Mouse (Mus musculus) G1E (cell line): ENCODE data around the gene Lkaaear1.

Source experiments
- CTCF ChIP-seq: IDR thresholded peaks from 2 replicates; pipeline ENCODE4 v1.5.1; 2012; ENCODE audit warnings: low read depth, low read length, inconsistent platforms, mixed read lengths
- GATA1 ChIP-seq: IDR thresholded peaks from 2 replicates; pipeline ENCODE4 v1.6.1; 2012; ENCODE audit warnings: borderline replicate concordance, low read length, inconsistent platforms, mixed read lengths
- GATA2 ChIP-seq: IDR thresholded peaks from 2 replicates; pipeline ENCODE4 v1.6.1; 2012; ENCODE audit warnings: low read depth, low read length, inconsistent platforms, borderline replicate concordance
- POLR2AphosphoS5 ChIP-seq: IDR thresholded peaks from 2 replicates; pipeline ENCODE4 v1.6.1; 2012; ENCODE audit warnings: low read depth, low read length, inconsistent platforms; ENCODE audit not compliant: insufficient replicate concordance
- TAL1 ChIP-seq: conservative IDR thresholded peaks from 2 replicates; pipeline ENCODE4 v1.6.1; 2012; ENCODE audit warnings: low read depth, low read length, inconsistent platforms, mixed read lengths

DNA sequence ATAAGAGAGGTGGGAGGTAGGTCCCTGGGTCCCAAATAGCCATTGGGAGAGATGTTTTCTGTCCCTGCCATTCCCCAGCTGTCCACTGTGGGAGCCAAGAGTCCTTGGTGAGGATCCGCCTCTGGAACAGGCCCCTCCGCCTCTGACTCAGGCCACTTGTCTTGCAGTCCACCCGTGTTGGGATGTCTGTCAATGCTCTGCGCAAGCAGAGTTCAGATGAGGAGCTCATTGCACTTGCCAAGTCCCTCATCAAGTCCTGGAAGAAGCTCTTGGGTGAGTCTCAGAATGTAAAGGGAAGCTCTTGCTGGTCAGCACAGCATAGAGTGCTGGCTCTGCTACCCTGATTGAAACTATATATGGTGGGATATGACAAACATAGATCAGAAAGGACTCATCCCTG, 14.9 kb downstream of the Lkaaear1 start:
- TF ChIP-seq CTCF (no peak), GATA1 (no peak), POLR2AphosphoS5 (no peak), TAL1 (no peak), GATA2 (no peak)
